Mouse (Mus musculus): ENCODE measurements around the gene Wdr27.
"Not testable (repeated sequence)": the region's sequence is repeated elsewhere in the genome, so short reads cannot be mapped to it uniquely, and the experiment has no call there.

Wdr27 gene

DNA sequence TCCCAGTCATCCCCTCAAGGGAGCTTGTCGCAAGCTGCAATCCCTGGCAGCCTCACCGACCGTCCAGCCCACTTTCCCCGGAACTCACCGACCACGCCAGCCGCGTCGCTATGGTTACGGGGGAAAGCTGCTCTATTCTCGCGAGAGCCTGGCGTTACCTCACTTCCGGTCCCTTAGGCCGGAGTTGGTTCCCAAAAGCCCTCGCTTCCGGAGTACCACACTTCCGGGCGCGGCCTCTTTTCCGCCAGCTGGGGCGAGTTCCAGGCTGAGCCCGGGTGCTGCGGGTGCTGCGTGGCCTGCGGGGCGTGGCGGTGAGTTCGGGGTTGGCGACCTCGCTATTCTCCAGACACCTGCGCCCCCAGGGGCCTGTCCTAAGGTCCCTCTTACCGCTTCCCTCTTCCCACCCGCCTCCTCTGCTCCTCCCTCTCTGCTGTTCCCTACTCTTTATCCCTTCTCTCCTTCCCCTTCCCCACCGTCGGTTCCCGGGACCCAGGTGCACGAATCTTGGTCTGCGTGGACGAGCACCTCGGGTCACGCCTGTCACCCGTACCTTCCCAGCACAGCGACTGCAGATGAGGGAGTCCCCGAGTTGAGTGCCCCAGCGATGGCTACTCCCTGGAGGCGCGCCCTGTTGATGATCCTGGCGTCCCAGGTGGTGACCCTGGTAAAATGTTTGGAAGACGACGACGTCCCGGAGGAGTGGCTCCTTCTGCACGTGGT is at the start of gene Wdr27, which contains the start of gene 1600012H06Rik:
Wdr27 (minus strand) TSS at position 150 of the 720 bp plus-strand sequence.
1600012H06Rik (plus strand) TSS at position 176 of the 720 bp plus-strand sequence.
- DNase-seq (ENCODE audit: low spot score) = peak; percentile 98

DNA sequence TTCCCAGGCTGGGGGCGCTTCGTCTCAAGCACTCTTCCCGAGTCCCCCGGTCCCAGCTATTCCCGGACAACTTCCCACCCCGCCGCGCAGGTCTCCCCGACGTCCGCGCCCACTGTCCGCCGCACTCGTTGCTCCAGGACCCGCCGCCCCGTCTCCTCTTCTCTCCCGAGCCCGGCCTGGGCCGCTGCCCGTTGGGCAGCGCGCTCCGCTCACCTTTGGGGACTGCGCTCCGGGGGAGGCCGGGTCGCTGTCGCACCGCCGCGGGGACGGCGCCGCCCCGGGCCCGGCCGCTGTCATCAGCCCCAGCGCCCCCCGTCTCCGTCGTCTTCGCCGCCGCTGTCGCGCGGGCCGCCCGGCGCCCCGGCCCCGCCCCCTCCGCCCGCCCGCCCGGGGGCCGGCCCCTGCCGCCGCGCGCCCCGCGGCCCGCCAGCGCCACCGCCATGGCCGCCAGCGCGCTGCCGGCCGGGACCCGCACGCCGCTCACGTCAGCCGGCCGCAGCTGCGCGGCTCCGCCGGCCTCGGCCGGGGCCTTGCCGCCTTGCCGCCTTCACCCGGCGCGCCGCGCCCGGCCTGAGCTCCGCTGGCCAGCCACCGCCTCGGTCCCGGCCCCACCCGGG is 49.7 kb upstream of the Wdr27 start:
- not testable (repeated sequence) for DNase-seq (ENCODE audit: low spot score)

DNA sequence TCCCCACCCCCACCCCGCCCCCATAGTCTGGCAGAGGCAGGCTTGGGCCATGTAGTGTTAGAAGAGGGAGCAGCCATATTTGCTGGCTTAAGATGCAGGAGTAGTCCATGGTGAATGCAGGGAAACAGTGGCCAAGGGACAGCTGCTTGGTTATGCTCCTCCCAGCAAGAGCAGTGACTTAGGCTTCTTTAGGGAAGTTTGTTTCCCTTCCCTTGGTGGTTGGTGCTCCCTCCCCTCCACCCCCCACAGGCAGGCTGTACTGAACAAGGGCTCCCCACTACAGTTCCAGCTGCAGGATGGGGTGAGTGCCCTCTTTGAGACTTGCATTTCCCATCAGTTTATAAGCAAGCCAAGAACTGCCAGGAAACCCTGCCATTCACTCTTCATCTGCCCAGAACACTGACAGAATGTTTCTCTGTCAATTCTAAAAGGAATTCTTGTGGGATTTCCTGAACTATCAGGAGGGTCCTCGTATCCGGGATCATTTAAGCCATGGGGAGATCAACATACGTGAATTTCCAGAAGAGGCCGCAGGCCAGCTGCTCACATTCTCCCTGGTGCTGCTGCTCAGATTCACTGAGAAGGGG is 47.3 kb upstream of the Wdr27 start:
- DNase-seq (ENCODE audit: low spot score) = not testable (repeated sequence)

DNA sequence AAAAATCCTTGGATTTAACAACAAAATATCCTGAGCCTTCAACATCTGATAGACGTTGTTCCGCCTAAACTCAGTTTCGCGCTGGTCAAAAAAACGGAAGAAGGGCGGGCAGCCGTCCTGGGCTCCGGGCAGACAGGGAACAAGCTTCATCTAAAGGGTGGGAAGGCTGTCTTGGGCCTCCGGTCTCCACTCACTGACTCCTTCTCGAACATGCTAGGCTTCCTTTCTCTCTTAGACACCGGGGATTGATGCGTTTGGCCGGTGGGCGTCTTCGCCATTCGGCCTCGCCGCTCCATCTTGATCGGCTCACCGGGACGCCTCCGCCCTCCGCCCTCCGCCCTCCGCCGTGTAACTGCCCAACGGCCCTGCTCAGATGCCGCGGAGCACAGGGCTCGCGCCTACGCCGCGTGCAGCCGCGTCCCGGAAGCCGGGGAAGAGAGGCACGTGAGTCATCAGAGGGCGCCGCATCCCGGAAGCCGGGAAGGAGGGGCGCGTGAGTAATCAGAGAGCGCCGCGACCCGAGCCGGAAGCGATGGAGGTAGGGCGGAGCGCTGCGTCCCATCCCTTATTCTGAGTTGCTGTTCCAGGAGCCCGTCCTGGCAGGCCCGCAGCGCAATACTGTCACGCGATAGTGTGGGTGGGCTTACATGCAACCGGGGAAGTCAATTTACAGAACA is 35.5 kb upstream of the Wdr27 start, which contains the start of the genes 9030025P20Rik and Gm3417:
9030025P20Rik (plus strand) TSS at position 107 of the 677 bp plus-strand sequence.
Gm3417 (minus strand) TSS at position 429 of the 677 bp plus-strand sequence.
- not testable (repeated sequence) for DNase-seq (ENCODE audit: low spot score)

DNA sequence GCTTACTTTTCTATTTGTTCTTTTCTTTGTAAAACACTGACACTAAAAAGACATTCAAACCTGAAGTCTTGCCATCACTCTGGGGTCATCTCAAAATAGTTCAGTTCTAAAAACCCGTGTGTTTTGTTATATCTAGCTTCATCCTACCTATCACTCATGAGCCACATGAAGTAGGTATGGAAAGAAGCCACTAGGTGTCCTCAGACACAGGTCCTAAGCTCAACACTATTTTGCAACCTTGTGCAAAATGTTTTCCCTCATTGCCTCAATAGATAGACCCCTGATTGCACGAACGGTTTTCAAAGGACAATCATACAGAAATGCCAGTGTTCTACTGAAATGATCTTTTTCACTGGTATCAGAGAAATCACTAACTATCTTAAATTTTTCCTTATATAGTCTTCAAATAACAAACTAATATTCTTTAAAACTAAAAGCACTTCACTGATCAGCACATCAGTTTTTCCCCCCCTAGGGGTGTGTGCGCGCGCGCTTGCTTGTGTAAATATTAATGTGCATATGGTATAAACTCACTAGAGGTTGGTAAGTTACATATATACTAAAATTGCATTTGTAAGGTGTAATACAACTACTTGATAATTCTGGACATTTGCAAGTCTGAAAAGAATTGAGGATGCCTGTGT is 34.9 kb upstream of the Wdr27 start:
- DNase-seq (ENCODE audit: low spot score) = not testable (repeated sequence)

- DNase-seq (ENCODE audit: low spot score) = not testable (repeated sequence)
Measured at GRCm38 (mm10) chr17:14968373-14968913, 25.5 kb upstream of the Wdr27 start.

DNA sequence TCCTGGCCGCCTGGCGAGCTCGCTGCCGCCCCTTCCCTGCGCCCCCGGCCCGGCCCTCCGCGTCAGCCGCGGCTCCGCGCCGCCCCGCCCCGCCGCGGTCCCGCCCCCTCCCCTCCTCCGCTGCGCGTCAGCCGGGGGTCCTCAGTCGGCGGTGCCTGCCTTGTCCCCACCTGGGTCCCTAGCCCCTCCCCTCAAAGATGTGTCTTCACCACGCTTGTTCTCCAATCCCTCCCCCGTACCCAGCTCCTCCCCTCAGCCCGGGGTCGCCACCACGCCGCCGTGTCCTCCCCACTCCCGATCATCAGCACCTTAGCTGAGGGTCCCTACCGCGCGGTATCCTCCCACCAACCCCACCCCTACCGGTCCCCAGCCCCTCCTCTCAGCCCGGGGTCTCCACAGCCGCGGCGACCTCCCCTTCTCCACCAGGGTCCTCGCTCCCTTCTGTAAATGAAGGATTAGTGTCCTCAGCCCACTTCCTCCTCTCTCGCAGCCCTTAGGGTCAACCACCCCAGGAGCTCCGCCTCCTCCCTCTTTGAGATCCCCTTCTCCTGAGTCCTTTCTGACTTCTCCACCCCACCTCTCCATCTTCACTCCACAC is 18.7 kb upstream of the Wdr27 start:
- not testable (repeated sequence) for DNase-seq (ENCODE audit: low spot score)

DNA sequence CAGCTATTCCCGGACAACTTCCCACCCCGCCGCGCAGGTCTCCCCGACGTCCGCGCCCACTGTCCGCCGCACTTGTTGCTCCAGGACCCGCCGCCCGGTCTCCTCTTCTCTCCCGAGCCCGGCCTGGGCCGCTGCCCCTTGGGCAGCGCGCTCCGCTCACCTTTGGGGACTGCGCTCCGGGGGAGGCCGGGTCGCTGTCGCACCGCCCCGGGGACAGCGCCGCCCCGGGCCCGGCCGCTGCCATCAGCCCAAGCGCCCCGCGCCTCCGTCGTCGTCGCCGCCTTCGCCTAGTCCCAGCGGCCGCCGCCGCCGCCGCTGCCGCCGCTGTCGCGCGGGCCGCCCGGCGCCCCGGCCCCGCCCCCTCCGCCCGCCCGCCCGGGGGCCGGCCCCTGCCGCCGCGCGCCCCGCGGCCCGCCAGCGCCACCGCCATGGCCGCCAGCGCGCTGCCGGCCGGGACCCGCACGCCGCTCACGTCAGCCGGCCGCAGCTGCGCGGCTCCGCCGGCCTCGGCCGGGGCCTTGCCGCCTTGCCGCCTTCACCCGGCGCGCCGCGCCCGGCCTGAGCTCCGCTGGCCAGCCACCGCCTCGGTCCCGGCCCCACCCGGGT is 18.1 kb upstream of the Wdr27 start, which contains the start of gene Phf10:
Phf10 (minus strand) TSS at position 323 of the 606 bp plus-strand sequence.
- DNase-seq (ENCODE audit: low spot score) = not testable (repeated sequence)

GRCm38 (mm10) chr17:14960520-14960919 is 17.6 kb upstream of the Wdr27 start:
- DNase-seq (ENCODE audit: low spot score) = no peak

GRCm38 (mm10) chr17:14959979-14960378 is 17.0 kb upstream of the Wdr27 start:
- no peak for DNase-seq (ENCODE audit: low spot score)

DNA sequence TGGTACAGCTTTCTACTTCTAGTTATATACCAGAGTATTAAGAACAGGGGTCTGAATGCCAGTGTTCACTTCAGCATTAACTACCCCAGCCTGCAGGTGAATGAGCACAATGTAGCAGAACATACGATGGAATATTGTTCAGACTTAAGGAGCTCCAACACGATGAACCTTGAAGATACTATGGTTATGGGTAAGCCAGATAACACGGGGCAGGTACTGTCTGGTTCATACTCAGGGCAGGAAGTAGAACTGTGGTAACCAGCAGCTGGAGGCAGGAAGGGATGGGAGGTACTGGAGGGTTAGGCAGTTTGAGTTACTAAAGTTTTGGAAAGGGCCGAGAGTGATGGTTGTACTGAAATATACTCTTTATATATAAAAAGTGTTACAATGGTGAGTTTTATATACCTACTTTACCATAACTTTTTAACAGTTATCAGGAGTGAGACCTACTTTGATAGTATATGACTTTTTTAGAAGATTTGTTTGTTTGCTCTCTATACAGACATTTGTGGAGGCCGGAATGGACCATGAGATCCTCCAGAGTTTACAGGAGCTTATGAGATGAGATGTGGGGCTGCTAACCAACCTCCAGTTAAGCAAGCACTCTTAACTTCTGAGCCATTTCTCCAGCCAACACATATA is 15.8 kb upstream of the Wdr27 start:
- DNase-seq (ENCODE audit: low spot score) = no peak

- DNase-seq (ENCODE audit: low spot score) = no peak
Measured at GRCm38 (mm10) chr17:14953452-14953851, 10.5 kb upstream of the Wdr27 start.

GRCm38 (mm10) chr17:14949161-14949827 is 6.3 kb upstream of the Wdr27 start:
- DNase-seq (ENCODE audit: low spot score) = no peak

DNA sequence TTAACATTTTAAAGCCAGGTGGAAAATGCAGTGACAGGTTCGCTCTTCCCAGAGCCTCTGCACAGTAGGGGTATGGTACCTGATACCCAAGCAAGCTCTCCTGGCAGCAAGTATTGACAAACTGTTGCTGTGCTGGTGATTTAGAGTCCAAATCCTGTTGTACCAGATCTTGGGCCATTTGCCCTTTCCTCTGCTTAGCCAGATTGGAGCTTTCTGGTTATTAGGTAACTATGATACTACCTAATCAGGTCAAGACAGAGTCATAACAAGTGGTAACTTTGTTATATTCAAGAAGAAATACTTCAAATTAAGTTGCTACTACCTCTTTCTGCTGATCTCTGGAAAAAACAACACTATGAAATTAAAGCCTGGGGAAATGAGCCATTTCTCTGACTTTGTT is 1.6 kb upstream of the Wdr27 start:
- no peak for DNase-seq (ENCODE audit: low spot score)

- DNase-seq (ENCODE audit: low spot score) = no peak
Measured at GRCm38 (mm10) chr17:14943729-14944059, 736 bp upstream of the Wdr27 start.

GRCm38 (mm10) chr17:14942181-14942580 is 777 bp downstream of the Wdr27 start:
- not testable (repeated sequence) for DNase-seq (ENCODE audit: low spot score)

DNA sequence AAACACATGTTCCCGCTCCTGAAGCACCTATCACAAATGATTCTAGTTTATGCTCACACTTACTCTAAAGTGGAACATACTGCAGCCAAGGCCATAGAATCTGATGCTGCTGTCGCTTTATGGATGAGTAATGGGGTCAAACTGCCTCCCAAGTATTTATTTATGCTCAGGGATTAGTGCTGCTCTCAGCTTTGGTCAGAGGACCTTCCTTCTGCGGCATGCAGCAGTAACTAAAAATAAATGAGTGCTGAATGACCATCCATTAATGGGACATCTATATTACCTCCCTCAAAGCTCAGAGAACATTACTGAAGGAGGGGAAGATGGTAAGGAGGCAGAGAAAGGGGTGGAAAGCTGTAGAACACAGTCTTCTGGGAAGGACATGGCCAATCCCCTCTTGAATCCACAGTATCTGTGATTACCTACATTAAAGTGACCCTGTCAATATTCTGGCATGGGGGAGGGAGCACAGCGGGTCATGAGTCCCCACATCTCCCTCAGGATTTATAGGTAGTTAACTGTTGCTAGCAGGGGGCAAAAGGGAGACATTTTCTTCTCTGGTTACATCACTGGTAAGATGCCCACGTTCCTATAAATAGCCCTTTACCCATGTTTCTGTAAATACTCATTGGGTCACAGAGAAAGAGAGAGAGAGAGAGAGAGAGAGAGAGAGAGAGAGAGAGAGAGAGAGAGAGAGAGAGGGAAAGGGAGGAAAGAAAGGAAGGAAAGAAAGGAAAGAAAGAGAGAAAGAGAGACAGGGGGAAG is 6.9 kb downstream of the Wdr27 start:
- no peak for DNase-seq (ENCODE audit: low spot score)

- not testable (repeated sequence) for DNase-seq (ENCODE audit: low spot score)
Measured at GRCm38 (mm10) chr17:14935280-14935679, 7.7 kb downstream of the Wdr27 start.

DNA sequence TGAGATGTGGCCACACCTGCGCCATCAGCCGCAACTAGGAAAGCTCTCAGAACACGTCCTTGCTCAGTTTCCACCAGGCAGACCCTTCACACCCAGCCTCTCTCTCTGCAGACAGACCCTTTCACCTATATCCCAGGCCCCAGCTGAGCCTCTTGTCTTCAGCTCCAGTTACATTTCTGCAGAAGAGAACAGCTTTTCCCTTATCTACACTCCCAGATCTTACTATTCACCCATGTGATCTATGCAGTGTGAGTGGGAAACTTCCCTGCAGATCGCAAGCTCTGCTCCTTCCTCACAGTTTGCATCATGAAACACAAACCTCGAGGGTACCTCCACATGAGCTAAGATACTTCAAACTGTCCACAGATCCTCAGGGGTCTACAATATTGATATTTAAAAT is 11.5 kb downstream of the Wdr27 start:
- DNase-seq (ENCODE audit: low spot score) = no peak
